Mouse (Mus musculus) ES-Bruce4 (cell line): ENCODE measurements around the gene Cdkn2a. TPM values are rescaled to one million over a fixed set of nuclear protein-coding genes. Genes with fewer than 3 reads are reported as not detected.

Source experiments
- H3K27ac ChIP-seq: 2 replicates; pipeline ENCODE4 v1.5.1; 2012; ENCODE audit warnings: low read length, inconsistent platforms; ENCODE audit not compliant: insufficient read depth
- H3K27me3 ChIP-seq: 2 replicates; pipeline ENCODE4 v1.6.1; 2012; ENCODE audit warnings: mild to moderate bottlenecking, low read length, inconsistent platforms; ENCODE audit not compliant: control insufficient read depth, poor library complexity, insufficient read depth, severe bottlenecking
- H3K36me3 ChIP-seq: 2 replicates; pipeline ENCODE4 v1.6.1; 2012; ENCODE audit warnings: inconsistent platforms, mild to moderate bottlenecking, low read length, moderate library complexity; ENCODE audit not compliant: control insufficient read depth, poor library complexity, insufficient read depth, severe bottlenecking
- H3K4me1 ChIP-seq: one replicate; pipeline ENCODE4 v1.8.1; 2011; ENCODE audit warnings: low read length; ENCODE audit not compliant: control insufficient read depth, insufficient read depth
- H3K4me3 ChIP-seq: 2 replicates; pipeline ENCODE4 v1.5.1; 2011; ENCODE audit warnings: low read depth, mild to moderate bottlenecking, low read length
- H3K9ac ChIP-seq: 2 replicates; pipeline ENCODE4 v1.6.1; 2012; ENCODE audit warnings: low read depth, mild to moderate bottlenecking, inconsistent platforms; ENCODE audit not compliant: poor library complexity, severe bottlenecking
- H3K9me3 ChIP-seq: replicated peaks from 2 replicates; pipeline ENCODE4 v1.6.1; 2012; ENCODE audit warnings: mild to moderate bottlenecking, low read length, inconsistent platforms; ENCODE audit not compliant: control insufficient read depth, poor library complexity, insufficient read depth, severe bottlenecking
- CTCF ChIP-seq: IDR thresholded peaks from one replicate; pipeline ENCODE4 v1.8.1; 2011; ENCODE audit warnings: low read depth, low read length
- EP300 ChIP-seq: IDR thresholded peaks from 2 replicates; pipeline ENCODE4 v1.6.1; 2011; ENCODE audit warnings: low read depth, low read length; ENCODE audit not compliant: insufficient read depth
- POLR2A ChIP-seq: IDR thresholded peaks from one replicate; pipeline ENCODE4 v1.8.1; 2011; ENCODE audit warnings: low read length; ENCODE audit not compliant: insufficient read depth
- polyA plus RNA-seq: library from polyadenylated mRNA; stranded (reverse); fragments of >200 nt; gene quantifications from 2 replicates; pipeline ENCODE4 v1.2.4, GENCODE M21; 2011; ENCODE audit warnings: low read depth; ENCODE audit not compliant: missing spikeins, insufficient read depth, insufficient read length

The Cdkn2a gene
- polyA plus RNA-seq, 1 experiment: 16.0 TPM

GRCm38 (mm10) chr4:89282036-89282566 is 12.4 kb downstream of the Cdkn2a start:
- peak; percentile 55 for TF ChIP-seq CTCF
- no peak for TF ChIP-seq POLR2A
- TF ChIP-seq EP300: 0 out of 2 replicates have a peak, but pooled peaks have one; percentile 42
- Histone ChIP-seq H3K9ac (no peak overlapping the region), H3K9me3 (no peaks in the 10 kb centered on the region), H3K4me1 (no peaks in the 10 kb centered on the region), H3K27me3 (peaks cover 12% of the 10 kb centered on the region), H3K4me3 (peak overlapping the region; percentile 60), H3K36me3 (no peaks in the 10 kb centered on the region), H3K27ac (no peak overlapping the region)

DNA sequence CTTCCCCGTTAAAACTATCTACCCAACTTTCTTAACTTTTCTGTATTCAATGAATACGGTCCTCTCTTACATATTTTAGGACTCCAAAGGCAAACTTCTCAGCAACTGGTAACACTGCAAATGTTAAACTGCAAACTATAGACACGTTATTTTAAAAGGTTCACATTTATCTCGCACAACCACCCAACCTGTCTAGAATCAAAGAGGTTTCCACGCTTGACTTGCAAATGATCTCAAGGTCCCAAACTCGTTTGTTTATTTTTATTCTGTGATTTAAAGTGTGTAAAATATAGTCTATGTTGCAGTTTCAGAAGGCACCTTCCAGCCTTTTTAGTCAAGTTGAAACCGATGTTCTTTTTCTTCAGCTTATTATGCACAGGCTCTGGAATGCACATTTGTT is 13.2 kb downstream of the Cdkn2a start:
- Histone ChIP-seq H3K9ac (no peak overlapping the region), H3K36me3 (no peaks in the 10 kb centered on the region), H3K27me3 (peaks cover 15% of the 10 kb centered on the region), H3K27ac (no peak overlapping the region), H3K4me1 (no peaks in the 10 kb centered on the region), H3K4me3 (no peak overlapping the region), H3K9me3 (no peaks in the 10 kb centered on the region)
- TF ChIP-seq POLR2A: no peak

DNA sequence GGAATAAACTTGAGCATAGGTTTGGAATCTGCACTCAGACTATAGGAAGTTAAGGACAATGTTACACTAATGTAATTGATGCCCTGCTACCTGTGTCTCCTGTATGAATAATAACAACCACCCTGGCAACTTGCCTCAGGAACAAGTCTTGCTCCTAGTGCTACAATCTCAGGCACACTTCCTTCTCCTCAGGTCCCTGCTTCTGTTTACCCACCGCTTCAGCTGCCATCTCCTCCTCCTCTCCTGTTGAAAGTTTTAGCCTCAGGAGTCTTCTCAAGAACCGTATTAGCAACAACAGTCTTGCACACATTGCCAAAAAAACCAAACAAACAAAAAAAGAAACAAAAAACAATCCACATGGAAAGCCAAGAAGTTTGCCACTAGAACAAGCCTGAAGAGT is 14.8 kb downstream of the Cdkn2a start:
- TF ChIP-seq EP300 (no peak), CTCF (no peak), POLR2A (no peak)
- H3K9ac ChIP-seq: no peak overlapping the region
- H3K9me3 ChIP-seq: no peaks in the 10 kb centered on the region
- H3K27me3 ChIP-seq: peaks cover 21% of the 10 kb centered on the region
- H3K4me3 ChIP-seq: no peak overlapping the region
- no peak overlapping the region for H3K27ac ChIP-seq
- H3K4me1 ChIP-seq: no peaks in the 10 kb centered on the region
- H3K36me3 ChIP-seq: no peaks in the 10 kb centered on the region

- peaks cover 20% of the 10 kb centered on the region for H3K27me3 ChIP-seq
- no peak overlapping the region for H3K9ac ChIP-seq
- no peaks in the 10 kb centered on the region for H3K9me3 ChIP-seq
- H3K4me1 ChIP-seq: no peaks in the 10 kb centered on the region
- TF ChIP-seq EP300 (no peak), CTCF (no peak), POLR2A (no peak)
- H3K4me3 ChIP-seq: no peak overlapping the region
- no peak overlapping the region for H3K27ac ChIP-seq
- no peaks in the 10 kb centered on the region for H3K36me3 ChIP-seq
These were observed 17.0 kb downstream of the Cdkn2a start for GRCm38 (mm10) chr4:89277381-89277940.

DNA sequence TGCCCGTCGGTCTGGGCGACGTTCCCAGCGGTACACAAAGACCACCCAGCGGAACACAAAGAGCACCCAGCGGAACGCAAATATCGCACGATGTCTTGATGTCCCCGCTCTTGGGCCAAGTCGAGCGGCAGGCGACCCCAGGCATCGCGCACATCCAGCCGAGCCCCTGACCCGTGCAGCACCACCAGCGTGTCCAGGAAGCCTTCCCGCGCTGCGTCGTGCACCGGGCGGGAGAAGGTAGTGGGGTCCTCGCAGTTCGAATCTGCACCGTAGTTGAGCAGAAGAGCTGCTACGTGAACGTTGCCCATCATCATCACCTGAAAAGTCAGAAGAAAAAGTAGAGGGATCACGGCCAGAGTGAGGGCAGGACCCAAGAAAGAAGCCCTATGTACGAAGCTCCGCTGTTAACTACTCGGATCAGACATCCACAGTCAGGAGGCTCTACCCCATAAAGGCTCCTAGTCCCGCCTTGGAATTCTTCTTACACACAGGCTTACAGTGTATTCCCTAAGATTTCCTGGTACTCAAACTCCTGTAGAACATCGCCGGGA is 17.7 kb downstream of the Cdkn2a start:
- Histone ChIP-seq H3K4me3 (peak overlapping the region; percentile 48), H3K4me1 (no peaks in the 10 kb centered on the region), H3K9me3 (no peaks in the 10 kb centered on the region), H3K36me3 (no peaks in the 10 kb centered on the region), H3K9ac (no peak overlapping the region), H3K27me3 (peaks cover 22% of the 10 kb centered on the region), H3K27ac (no peak overlapping the region)
- no peak for TF ChIP-seq CTCF
- no peak for TF ChIP-seq POLR2A
- TF ChIP-seq EP300: no peak

DNA sequence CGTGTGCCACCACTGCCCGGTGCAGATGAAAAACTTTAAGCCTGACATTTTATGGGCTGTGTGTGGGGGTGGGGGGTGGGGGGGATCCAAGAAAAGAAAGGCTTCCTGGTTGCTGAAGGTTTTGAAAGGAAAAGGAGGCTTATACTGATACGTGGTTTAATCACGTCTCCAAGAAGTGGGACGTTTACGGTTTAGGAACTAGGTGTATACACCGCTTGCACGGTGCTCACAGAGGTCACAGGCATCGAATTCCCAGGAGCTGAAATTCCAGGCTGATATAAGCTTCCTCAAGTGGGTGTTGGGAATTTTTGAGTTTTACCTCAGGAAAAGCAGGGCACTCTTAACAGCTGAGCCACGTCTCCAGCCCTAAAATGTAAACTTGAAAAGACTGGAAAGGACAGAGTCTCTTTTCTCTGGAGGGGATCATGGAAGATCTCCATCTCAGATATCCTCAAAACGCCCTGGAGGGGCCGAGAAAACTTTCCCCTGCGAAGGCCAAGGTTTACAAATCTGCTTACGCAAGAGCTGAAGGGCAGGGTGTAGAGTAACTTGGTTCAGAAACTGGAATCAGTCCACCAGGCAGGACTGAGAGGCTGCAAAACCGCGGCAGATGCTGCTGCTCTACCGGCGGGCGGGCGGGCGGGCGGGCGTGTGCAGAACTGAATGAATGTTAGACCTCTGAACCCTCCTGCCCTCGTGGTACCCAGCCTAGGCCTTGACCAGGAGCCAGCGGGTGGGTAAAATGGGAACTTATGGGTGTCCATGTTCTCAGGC is 18.5 kb downstream of the Cdkn2a start:
- TF ChIP-seq EP300: no peak

More for the DNA sequence above, 18.5 kb downstream of the Cdkn2a start:
- Histone ChIP-seq H3K9ac (no peak overlapping the region), H3K9me3 (no peaks in the 10 kb centered on the region), H3K27ac (no peak overlapping the region), H3K27me3 (peaks cover 21% of the 10 kb centered on the region), H3K4me3 (peak overlapping the region; percentile 48), H3K4me1 (no peaks in the 10 kb centered on the region), H3K36me3 (no peaks in the 10 kb centered on the region)
